Mouse (Mus musculus) ES-E14 (cell line): Measurements from ENCODE around the gene Fam222b. TPM values are rescaled to one million over a fixed set of nuclear protein-coding genes. Genes with fewer than 3 reads are reported as not detected.
A peak's percentile ranks its signal among the peaks of the same experiment; 100 is the strongest.

ENCODE experiments used
- DNase-seq: peaks from one replicate; pipeline ENCODE4 v3.0.0-alpha.2; 2013; ENCODE audit warnings: low read depth, low spot score
- H3K27ac ChIP-seq: 2 replicates; pipeline ENCODE4 v1.5.1; 2012; ENCODE audit warnings: low read depth, mild to moderate bottlenecking, low read length, moderate library complexity, mixed read lengths; ENCODE audit not compliant: poor library complexity, insufficient read depth, severe bottlenecking
- H3K36me3 ChIP-seq: 2 replicates; pipeline ENCODE4 v1.6.1; 2012; ENCODE audit warnings: mild to moderate bottlenecking, low read length, moderate library complexity, mixed read lengths; ENCODE audit not compliant: control insufficient read depth, poor library complexity, insufficient read depth, severe bottlenecking
- H3K4me1 ChIP-seq, 2 experiments: fragments of 150-350 bp in 1 of 2; sonication (generic) in 1 of 2; 2 replicates each; pipeline ENCODE4 v1.6.1; 2012; ENCODE audit warnings: low read length in 2 of 2, mild to moderate bottlenecking in 1 of 2, mixed read lengths in 1 of 2; ENCODE audit not compliant: control insufficient read depth in 2 of 2, insufficient read depth in 2 of 2, poor library complexity in 1 of 2
- H3K4me3 ChIP-seq, 2 experiments: fragments of 150-350 bp in 1 of 2; sonication (generic) in 1 of 2; 2 replicates each; pipeline ENCODE4 v1.5.1; 2012; ENCODE audit warnings: low read length in 2 of 2, low read depth in 1 of 2, mild to moderate bottlenecking in 1 of 2, mixed read lengths in 1 of 2; ENCODE audit not compliant: insufficient read depth in 1 of 2, poor library complexity in 1 of 2, severe bottlenecking in 1 of 2
- H3K9ac ChIP-seq: 2 replicates; pipeline ENCODE4 v1.6.1; 2012; ENCODE audit warnings: low read depth, mild to moderate bottlenecking, low read length, mixed read lengths; ENCODE audit not compliant: poor library complexity, insufficient read depth, severe bottlenecking
- H3K9me3 ChIP-seq: fragments of 150-350 bp; sonication (generic); 2 replicates; pipeline ENCODE4 v1.6.1; 2012; ENCODE audit warnings: low read depth, mild to moderate bottlenecking, low read length; ENCODE audit not compliant: control insufficient read depth, insufficient read depth
- CHD2 ChIP-seq: IDR thresholded peaks from 2 replicates; pipeline ENCODE4 v1.6.1; 2014; ENCODE audit warnings: mild to moderate bottlenecking, low read depth, low read length, inconsistent platforms
- HCFC1 ChIP-seq: IDR thresholded peaks from 2 replicates; pipeline ENCODE4 v1.6.1; 2012; ENCODE audit warnings: low read length, inconsistent platforms, borderline replicate concordance; ENCODE audit not compliant: insufficient read depth
- MAFK ChIP-seq: IDR thresholded peaks from 2 replicates; pipeline ENCODE4 v1.6.1; 2014; ENCODE audit warnings: mild to moderate bottlenecking, low read depth, low read length, inconsistent platforms; ENCODE audit not compliant: insufficient read depth
- ZC3H11A ChIP-seq: IDR thresholded peaks from 2 replicates; pipeline ENCODE4 v1.6.1; 2012; ENCODE audit warnings: low read depth, mild to moderate bottlenecking, inconsistent platforms, low read length, borderline replicate concordance
- ZNF384 ChIP-seq: IDR thresholded peaks from 2 replicates; pipeline ENCODE4 v1.6.1; 2012; ENCODE audit warnings: low read depth, low read length, inconsistent platforms
- in situ Hi-C, 2 experiments: fragments of 600-800 bp; cut with MboI; formaldehyde crosslinking; loops; one replicate each; pipeline ENCODE4 v1.15.1; 2025; ENCODE audit warnings: low sequenced_read_pairs in 2 of 2, inconsistent platforms in 1 of 2; ENCODE audit not compliant: unreplicated experiment in 2 of 2
- total RNA-seq: library from RNA; depleted of rRNA; stranded (reverse); fragments of 300-350 nt; gene quantifications from 2 replicates; pipeline ENCODE4 v1.2.3, GENCODE M21; 2012

Gene Fam222b
- total RNA-seq, 1 experiment: 11.7 TPM

GRCm38 (mm10) chr11:78177437-78177836 is 83.0 kb downstream of the Fam222b start:
- TF ChIP-seq CHD2 (no peak), MAFK (no peak), ZNF384 (no peak), ZC3H11A (no peak), HCFC1 (no peak)
- H3K36me3 ChIP-seq: peaks cover 29% of the 10 kb centered on the region
- no peaks in the 10 kb centered on the region for H3K9me3 ChIP-seq
- H3K4me1 ChIP-seq: peaks cover 0 to 4% of the 10 kb centered on the region in 2 experiments; a peak in 1 of 4 replicates
- peak overlapping the region; percentile 17; the same call in 1 of the 2 replicates for H3K27ac ChIP-seq
- DNase-seq: no peak
- in situ Hi-C loops: no loop called here
- H3K9ac ChIP-seq: peak overlapping the region; percentile 77
- H3K4me3 ChIP-seq: peak overlapping the region; percentile 88 to 90

GRCm38 (mm10) chr11:78177903-78178858 is 83.7 kb downstream of the Fam222b start:
- Histone ChIP-seq H3K9me3 (no peaks in the 10 kb centered on the region), H3K4me3 (peak overlapping the region; percentile 88 to 90), H3K36me3 (peaks cover 34% of the 10 kb centered on the region), H3K27ac (peak overlapping the region; percentile 99), H3K4me1 (no peaks in the 10 kb centered on the region; a peak in 1 of 4 replicates), H3K9ac (peak overlapping the region; percentile 99)
- TF ChIP-seq HCFC1 (peak; percentile 62; the same call in 1 of the 2 replicates), MAFK (no peak; the same call in 1 of the 2 replicates), ZC3H11A (peak; percentile 50; the same call in 1 of the 2 replicates), ZNF384 (0 out of 2 replicates have a peak, but pooled peaks have one; percentile 23), CHD2 (no peak)
- in situ Hi-C loops: no loop called here
- peak; percentile 96 for DNase-seq

GRCm38 (mm10) chr11:78178859-78179437 is 84.5 kb downstream of the Fam222b start:
- H3K27ac ChIP-seq: peak overlapping the region; percentile 99
- peaks cover 34% of the 10 kb centered on the region for H3K36me3 ChIP-seq
- H3K4me1 ChIP-seq: no peaks in the 10 kb centered on the region; a peak in 1 of 4 replicates
- H3K9me3 ChIP-seq: no peaks in the 10 kb centered on the region
- in situ Hi-C loops: no loop called here
- no peak for DNase-seq
- peak overlapping the region; percentile 88 to 90 for H3K4me3 ChIP-seq
- peak overlapping the region; percentile 99 for H3K9ac ChIP-seq
- TF ChIP-seq ZC3H11A (no peak), CHD2 (peak; percentile 81), MAFK (no peak), ZNF384 (no peak), HCFC1 (peak; percentile 48; the same call in 1 of the 2 replicates)

GRCm38 (mm10) chr11:78179438-78179999 is 85.1 kb downstream of the Fam222b start:
- Histone ChIP-seq H3K9me3 (no peaks in the 10 kb centered on the region), H3K4me1 (no peaks in the 10 kb centered on the region; a peak in 1 of 4 replicates), H3K4me3 (peak overlapping the region; percentile 88 to 90), H3K9ac (peak overlapping the region; percentile 99), H3K27ac (peak overlapping the region; percentile 8; the same call in 1 of the 2 replicates), H3K36me3 (peaks cover 34% of the 10 kb centered on the region)
- TF ChIP-seq ZNF384 (no peak), HCFC1 (no peak), CHD2 (peak; percentile 7; the same call in 1 of the 2 replicates), ZC3H11A (no peak)
- DNase-seq: no peak
- in situ Hi-C loops: no loop called here
